Mouse (Mus musculus) lung, postnatal 14 days (tissue): Measurements from ENCODE around the gene Sec16a.
A peak's percentile ranks its signal among the peaks of the same experiment; 100 is the strongest.
"Not testable (repeated sequence)": the region's sequence is repeated elsewhere in the genome, so short reads cannot be mapped to it uniquely, and the experiment has no call there.

ENCODE experiments used
- DNase-seq: peaks from one replicate; pipeline ENCODE4 v3.0.0; 2021

Sec16a gene

GRCm38 (mm10) chr2:26380871-26381270 lies 64.1 kb downstream of the Sec16a start:
- not testable (repeated sequence) for DNase-seq

GRCm38 (mm10) chr2:26380131-26380771 lies 64.8 kb downstream of the Sec16a start, which contains the start of gene Snapc4:
TSS of gene Snapc4 (minus strand) at chr2:26380653.
- peak; percentile 82 for DNase-seq

- no peak for DNase-seq
These were observed 72.6 kb downstream of the Sec16a start for GRCm38 (mm10) chr2:26372396-26372795.

- no peak for DNase-seq
These were observed 76.4 kb downstream of the Sec16a start for GRCm38 (mm10) chr2:26368572-26368971.

GRCm38 (mm10) chr2:26367911-26368310 lies 77.1 kb downstream of the Sec16a start:
- DNase-seq: no peak

GRCm38 (mm10) chr2:26364738-26365465 lies 80.1 kb downstream of the Sec16a start:
- DNase-seq: peak; percentile 83

GRCm38 (mm10) chr2:26363481-26363880 lies 81.5 kb downstream of the Sec16a start:
- DNase-seq: no peak

- DNase-seq: no peak
These were observed 82.0 kb downstream of the Sec16a start for GRCm38 (mm10) chr2:26362991-26363390.

- no peak for DNase-seq
These were observed 84.2 kb downstream of the Sec16a start, which contains the start of gene Card9 for GRCm38 (mm10) chr2:26360772-26361171. TSS of gene Card9 (minus strand) at chr2:26360918.

GRCm38 (mm10) chr2:26359983-26360382 lies 85.0 kb downstream of the Sec16a start:
- DNase-seq: no peak
